Comparison of ENCODE assay signal across 10 mouse cellular contexts in genomic region chr16:89958982-89959381, GRCm38 (mm10).
DNase-seq lines count a peak whose midpoint lies in the region; ATAC-seq lines count a peak whose summit lies in the region.
"Had no signal": no experiment of that assay in that cellular context is flagged by ENCODE, and none has a peak within 500 bp of the region (broad histone marks: within the 10 kb centered on the region; RNA-seq: fewer than 3 reads in every experiment).

No protein-coding gene starts in this region.

- H3K27me3 ChIP-seq in heart, embryonic 15.5 days = peaks cover 5% of the 10 kb centered on the region
- H3K27me3 ChIP-seq in embryonic facial prominence, embryonic 14.5 days (replicated peaks; ENCODE audit: control insufficient read depth, insufficient read depth, low read length) = no peaks in the 10 kb centered on the region
- H3K27me3 ChIP-seq in limb, embryonic 13.5 days = no peaks in the 10 kb centered on the region
- peaks cover 10% of the 10 kb centered on the region; the same call in 1 of the 2 replicates for H3K27me3 ChIP-seq in forebrain, embryonic 10.5 days (ENCODE audit: poor library complexity, severe bottlenecking)
- H3K27me3 ChIP-seq: CH12.LX had no signal

- 31% methylated on average over 12 of the region's 12 CpGs for WGBS in heart, embryonic 15.5 days
- WGBS in embryonic facial prominence, embryonic 14.5 days = 33% methylated on average over 12 of the region's 12 CpGs
- 21% methylated on average over 12 of the region's 12 CpGs for WGBS in limb, embryonic 13.5 days
- WGBS in forebrain, embryonic 10.5 days = 47% methylated on average over 12 of the region's 12 CpGs

- no peak overlapping the region for H3K9ac ChIP-seq in heart, embryonic 15.5 days
- H3K9ac ChIP-seq in embryonic facial prominence, embryonic 14.5 days (ENCODE audit: low read depth, low read length) = no peak overlapping the region
- H3K9ac ChIP-seq in limb, embryonic 13.5 days = 0 out of 2 replicates have a peak overlapping the region, but pooled peaks have one; percentile 31
- H3K9ac ChIP-seq: liver, embryonic 13.5 days had no signal

- no peak overlapping the region for H3K27ac ChIP-seq in heart, embryonic 15.5 days
- no peak overlapping the region for H3K27ac ChIP-seq in embryonic facial prominence, embryonic 14.5 days (replicated peaks; ENCODE audit: low read depth, low read length)
- no peak overlapping the region for H3K27ac ChIP-seq in limb, embryonic 13.5 days
- H3K27ac ChIP-seq in forebrain, embryonic 10.5 days = no peak overlapping the region
- H3K27ac ChIP-seq: liver, embryonic 13.5 days had no signal

- no peak for DNase-seq in heart, postnatal 4 days
- DNase-seq in cerebellum, adult 11 months = peak; percentile 72
- no peak for DNase-seq in embryonic facial prominence, embryonic 14.5 days (ENCODE audit: low spot score)
- no peak for DNase-seq in forebrain, embryonic 10.5 days (ENCODE audit: extremely low spot score, low spot score)
- DNase-seq in adrenal gland, adult (ENCODE audit: inconsistent age in 2 of 2, low spot score in 1 of 2) = no peak
- no peak for DNase-seq in ovary, postnatal 14 days (ENCODE audit: low spot score)
- DNase-seq: liver, embryonic 13.5 days had no signal

- H3K4me2 ChIP-seq in heart, embryonic 15.5 days = peak overlapping the region; percentile 32; the same call in 1 of the 2 replicates
- peak overlapping the region; percentile 72 for H3K4me2 ChIP-seq in embryonic facial prominence, embryonic 14.5 days (ENCODE audit: low read depth, low read length)
- peak overlapping the region; percentile 89 for H3K4me2 ChIP-seq in limb, embryonic 13.5 days (replicated peaks)
- H3K4me2 ChIP-seq: liver, embryonic 13.5 days had no signal

- peaks cover 17% of the 10 kb centered on the region for H3K4me1 ChIP-seq in heart, embryonic 15.5 days (replicated peaks)
- H3K4me1 ChIP-seq in embryonic facial prominence, embryonic 14.5 days (ENCODE audit: control insufficient read depth, insufficient read depth, low read length) = peaks cover 41% of the 10 kb centered on the region
- H3K4me1 ChIP-seq in limb, embryonic 13.5 days = peaks cover 58% of the 10 kb centered on the region
- peaks cover 52% of the 10 kb centered on the region for H3K4me1 ChIP-seq in forebrain, embryonic 10.5 days

- no peak for ATAC-seq in heart, embryonic 15.5 days (replicated peaks; ENCODE audit: insufficient number of reproducible peaks, insufficient read depth, low FRiP score, low read depth)
- no peak for ATAC-seq in embryonic facial prominence, embryonic 14.5 days (ENCODE audit: low read depth)
- ATAC-seq in limb, embryonic 13.5 days (ENCODE audit: low FRiP score, low read depth) = no peak

- H3K9me3 ChIP-seq in heart, embryonic 15.5 days (replicated peaks) = no peaks in the 10 kb centered on the region
- H3K9me3 ChIP-seq in embryonic facial prominence, embryonic 14.5 days (ENCODE audit: control insufficient read depth, low read length) = no peaks in the 10 kb centered on the region
- H3K9me3 ChIP-seq in limb, embryonic 13.5 days = no peaks in the 10 kb centered on the region
- no peaks in the 10 kb centered on the region for H3K9me3 ChIP-seq in forebrain, embryonic 10.5 days
- H3K9me3 ChIP-seq: liver, embryonic 13.5 days had no signal

- H3K36me3 ChIP-seq in heart, embryonic 15.5 days = no peaks in the 10 kb centered on the region
- H3K36me3 ChIP-seq in embryonic facial prominence, embryonic 14.5 days (ENCODE audit: control insufficient read depth, insufficient read depth, low read length) = no peaks in the 10 kb centered on the region
- peaks cover 13% of the 10 kb centered on the region for H3K36me3 ChIP-seq in limb, embryonic 13.5 days
- peaks cover 13% of the 10 kb centered on the region for H3K36me3 ChIP-seq in forebrain, embryonic 10.5 days (replicated peaks)
- H3K36me3 ChIP-seq: liver, embryonic 13.5 days had no signal

- no peak overlapping the region; the same call in 1 of the 2 replicates for H3K4me3 ChIP-seq in heart, embryonic 15.5 days
- H3K4me3 ChIP-seq in embryonic facial prominence, embryonic 14.5 days (ENCODE audit: low read depth, low read length) = peak overlapping the region; percentile 51
- peak overlapping the region; percentile 53 for H3K4me3 ChIP-seq in limb, embryonic 13.5 days
- H3K4me3 ChIP-seq in forebrain, embryonic 10.5 days = no peak overlapping the region
- H3K4me3 ChIP-seq: liver, embryonic 13.5 days had no signal

Comparison
In these comparisons a context has a peak if more than half of its experiments do, and no peak if none do; other contexts are left out.
1. H3K4me2 ChIP-seq: peak in every context shown above with its lines; median percentile 89 in limb, embryonic 13.5 days; 72 in embryonic facial prominence, embryonic 14.5 days; 32 in heart, embryonic 15.5 days.
2. H3K4me3 ChIP-seq: peak in embryonic facial prominence, embryonic 14.5 days (single experiment) and limb, embryonic 13.5 days (single experiment); none in heart, embryonic 15.5 days (single experiment) and forebrain, embryonic 10.5 days (single experiment).